Mouse (Mus musculus): ENCODE results near the gene Pnpla2. TPM values are rescaled to one million over a fixed set of nuclear protein-coding genes. Genes with fewer than 3 reads are reported as not detected.

Gene Pnpla2
- polyA plus RNA-seq, 1 experiment, result 436 TPM

GRCm38 (mm10) chr7:141455610-141456314, 764 bp downstream of the Pnpla2 start:
- H3K27me3 ChIP-seq (ENCODE audit: control insufficient read depth, insufficient read depth, low read length), result no peaks in the 10 kb centered on the region
- H3K36me3 ChIP-seq (ENCODE audit: control insufficient read depth, insufficient read depth, low read length), result peaks cover 1% of the 10 kb centered on the region; the same call in 1 of the 2 replicates
- peaks cover 13% of the 10 kb centered on the region for H3K4me1 ChIP-seq (ENCODE audit: control insufficient read depth, insufficient read depth, low read length)
- TF ChIP-seq POLR2A (IDR thresholded peaks at IDR 0.05; ENCODE audit: control insufficient read depth, low read depth, low read length), result no peak
- no peak for TF ChIP-seq CTCF (IDR thresholded peaks at IDR 0.05; ENCODE audit: control insufficient read depth, insufficient read depth, insufficient replicate concordance, low read depth, low read length)
- peak overlapping the region; percentile 94 for H3K4me3 ChIP-seq (ENCODE audit: control insufficient read depth, low read depth, low read length)
- H3K27ac ChIP-seq (ENCODE audit: control insufficient read depth, insufficient read depth, low read depth, low read length), result peak overlapping the region; percentile 93

GRCm38 (mm10) chr7:141456739-141457138, 1.7 kb downstream of the Pnpla2 start:
- no peaks in the 10 kb centered on the region for H3K27me3 ChIP-seq (ENCODE audit: control insufficient read depth, insufficient read depth, low read length)
- peaks cover 19% of the 10 kb centered on the region for H3K4me1 ChIP-seq (ENCODE audit: control insufficient read depth, insufficient read depth, low read length)
- H3K4me3 ChIP-seq (ENCODE audit: control insufficient read depth, low read depth, low read length), result no peak overlapping the region
- TF ChIP-seq POLR2A (IDR thresholded peaks at IDR 0.05; ENCODE audit: control insufficient read depth, low read depth, low read length) (no peak), CTCF (IDR thresholded peaks at IDR 0.05; ENCODE audit: control insufficient read depth, insufficient read depth, insufficient replicate concordance, low read depth, low read length) (no peak)
- no peak overlapping the region for H3K27ac ChIP-seq (ENCODE audit: control insufficient read depth, insufficient read depth, low read depth, low read length)
- peaks cover 1% of the 10 kb centered on the region; the same call in 1 of the 2 replicates for H3K36me3 ChIP-seq (ENCODE audit: control insufficient read depth, insufficient read depth, low read length)

DNA sequence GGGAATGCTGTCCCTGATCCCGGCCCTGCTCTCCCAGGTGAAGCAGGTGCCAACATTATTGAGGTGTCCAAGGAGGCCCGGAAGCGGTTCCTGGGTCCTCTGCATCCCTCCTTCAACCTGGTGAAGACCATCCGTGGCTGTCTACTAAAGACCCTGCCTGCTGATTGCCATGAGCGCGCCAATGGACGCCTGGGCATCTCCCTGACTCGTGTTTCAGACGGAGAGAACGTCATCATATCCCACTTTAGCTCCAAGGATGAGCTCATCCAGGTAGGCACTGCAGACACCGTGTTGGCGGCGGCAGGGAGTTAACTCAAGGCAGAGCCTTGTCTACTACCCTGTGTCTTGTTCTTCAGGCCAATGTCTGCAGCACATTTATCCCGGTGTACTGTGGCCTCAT, 2.2 kb downstream of the Pnpla2 start:
- Histone ChIP-seq H3K36me3 (ENCODE audit: control insufficient read depth, insufficient read depth, low read length) (peaks cover 1% of the 10 kb centered on the region; the same call in 1 of the 2 replicates), H3K4me1 (ENCODE audit: control insufficient read depth, insufficient read depth, low read length) (peaks cover 23% of the 10 kb centered on the region), H3K27ac (ENCODE audit: control insufficient read depth, insufficient read depth, low read depth, low read length) (no peak overlapping the region), H3K4me3 (ENCODE audit: control insufficient read depth, low read depth, low read length) (no peak overlapping the region), H3K27me3 (ENCODE audit: control insufficient read depth, insufficient read depth, low read length) (no peaks in the 10 kb centered on the region)
- TF ChIP-seq CTCF (IDR thresholded peaks at IDR 0.05; ENCODE audit: control insufficient read depth, insufficient read depth, insufficient replicate concordance, low read depth, low read length) (no peak), POLR2A (IDR thresholded peaks at IDR 0.05; ENCODE audit: control insufficient read depth, low read depth, low read length) (no peak)

- peaks cover 27% of the 10 kb centered on the region for H3K4me1 ChIP-seq (ENCODE audit: control insufficient read depth, insufficient read depth, low read length)
- no peak for TF ChIP-seq POLR2A (IDR thresholded peaks at IDR 0.05; ENCODE audit: control insufficient read depth, low read depth, low read length)
- peak; percentile 64 for TF ChIP-seq CTCF (IDR thresholded peaks at IDR 0.05; ENCODE audit: control insufficient read depth, insufficient read depth, insufficient replicate concordance, low read depth, low read length)
- no peaks in the 10 kb centered on the region for H3K27me3 ChIP-seq (ENCODE audit: control insufficient read depth, insufficient read depth, low read length)
- H3K4me3 ChIP-seq (ENCODE audit: control insufficient read depth, low read depth, low read length), result no peak overlapping the region
- H3K36me3 ChIP-seq (ENCODE audit: control insufficient read depth, insufficient read depth, low read length), result peaks cover 1% of the 10 kb centered on the region; the same call in 1 of the 2 replicates
- no peak overlapping the region for H3K27ac ChIP-seq (ENCODE audit: control insufficient read depth, insufficient read depth, low read depth, low read length)
These were observed 3.1 kb downstream of the Pnpla2 start for GRCm38 (mm10) chr7:141457986-141458660.

GRCm38 (mm10) chr7:141458661-141459060, 3.7 kb downstream of the Pnpla2 start:
- Histone ChIP-seq H3K27ac (ENCODE audit: control insufficient read depth, insufficient read depth, low read depth, low read length) (no peak overlapping the region), H3K36me3 (ENCODE audit: control insufficient read depth, insufficient read depth, low read length) (peaks cover 1% of the 10 kb centered on the region; the same call in 1 of the 2 replicates), H3K4me1 (ENCODE audit: control insufficient read depth, insufficient read depth, low read length) (peaks cover 30% of the 10 kb centered on the region), H3K4me3 (ENCODE audit: control insufficient read depth, low read depth, low read length) (no peak overlapping the region), H3K27me3 (ENCODE audit: control insufficient read depth, insufficient read depth, low read length) (no peaks in the 10 kb centered on the region)
- TF ChIP-seq POLR2A (IDR thresholded peaks at IDR 0.05; ENCODE audit: control insufficient read depth, low read depth, low read length) (no peak), CTCF (IDR thresholded peaks at IDR 0.05; ENCODE audit: control insufficient read depth, insufficient read depth, insufficient replicate concordance, low read depth, low read length) (no peak)

DNA sequence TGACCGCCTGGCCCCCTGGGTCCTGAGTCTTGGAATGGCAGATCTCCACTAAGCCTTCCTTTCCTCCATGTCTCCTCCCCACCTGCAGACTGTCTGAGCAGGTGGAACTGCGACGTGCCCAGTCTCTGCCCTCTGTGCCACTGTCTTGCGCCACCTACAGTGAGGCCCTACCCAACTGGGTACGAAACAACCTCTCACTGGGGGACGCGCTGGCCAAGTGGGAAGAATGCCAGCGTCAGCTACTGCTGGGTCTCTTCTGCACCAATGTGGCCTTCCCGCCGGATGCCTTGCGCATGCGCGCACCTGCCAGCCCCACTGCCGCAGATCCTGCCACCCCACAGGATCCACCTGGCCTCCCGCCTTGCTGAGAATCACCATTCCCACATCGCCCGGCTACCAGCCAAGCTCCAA, 4.3 kb downstream of the Pnpla2 start:
- H3K36me3 ChIP-seq (ENCODE audit: control insufficient read depth, insufficient read depth, low read length), result peaks cover 1% of the 10 kb centered on the region; the same call in 1 of the 2 replicates
- H3K4me3 ChIP-seq (ENCODE audit: control insufficient read depth, low read depth, low read length), result no peak overlapping the region
- TF ChIP-seq CTCF (IDR thresholded peaks at IDR 0.05; ENCODE audit: control insufficient read depth, insufficient read depth, insufficient replicate concordance, low read depth, low read length), result no peak
- TF ChIP-seq POLR2A (IDR thresholded peaks at IDR 0.05; ENCODE audit: control insufficient read depth, low read depth, low read length), result no peak
- no peaks in the 10 kb centered on the region for H3K27me3 ChIP-seq (ENCODE audit: control insufficient read depth, insufficient read depth, low read length)
- H3K4me1 ChIP-seq (ENCODE audit: control insufficient read depth, insufficient read depth, low read length), result peaks cover 36% of the 10 kb centered on the region
- no peak overlapping the region for H3K27ac ChIP-seq (ENCODE audit: control insufficient read depth, insufficient read depth, low read depth, low read length)

- H3K36me3 ChIP-seq (ENCODE audit: control insufficient read depth, insufficient read depth, low read length), result peaks cover 1% of the 10 kb centered on the region; the same call in 1 of the 2 replicates
- H3K4me3 ChIP-seq (ENCODE audit: control insufficient read depth, low read depth, low read length), result no peak overlapping the region
- peaks cover 38% of the 10 kb centered on the region for H3K4me1 ChIP-seq (ENCODE audit: control insufficient read depth, insufficient read depth, low read length)
- H3K27ac ChIP-seq (ENCODE audit: control insufficient read depth, insufficient read depth, low read depth, low read length), result no peak overlapping the region
- no peak for TF ChIP-seq CTCF (IDR thresholded peaks at IDR 0.05; ENCODE audit: control insufficient read depth, insufficient read depth, insufficient replicate concordance, low read depth, low read length)
- no peak for TF ChIP-seq POLR2A (IDR thresholded peaks at IDR 0.05; ENCODE audit: control insufficient read depth, low read depth, low read length)
- H3K27me3 ChIP-seq (ENCODE audit: control insufficient read depth, insufficient read depth, low read length), result no peaks in the 10 kb centered on the region
These were observed 5.0 kb downstream of the Pnpla2 start for GRCm38 (mm10) chr7:141460001-141460390.
